Comparison of ENCODE assay signal across 25 mouse cellular contexts in the genomic region with DNA sequence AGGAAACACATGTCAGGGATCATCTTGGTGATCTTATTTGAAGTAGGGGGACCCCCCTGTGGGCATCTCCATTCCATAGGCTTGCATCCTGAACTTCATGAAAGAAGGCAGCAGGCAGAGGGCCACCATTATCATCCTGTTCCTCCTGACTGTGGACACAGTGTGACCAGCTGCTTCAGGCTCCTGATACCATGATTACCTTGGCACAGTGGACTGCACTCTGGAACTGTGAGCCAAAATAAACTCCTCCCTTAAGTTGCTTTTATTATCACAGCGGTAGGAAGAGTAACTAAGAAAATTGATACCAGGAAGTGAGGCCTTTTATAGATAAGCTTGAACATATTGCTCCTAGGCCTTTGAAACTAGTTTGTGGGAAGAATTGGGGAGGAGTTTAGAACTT. TPM values are rescaled to one million over a fixed set of nuclear protein-coding genes. Genes with fewer than 3 reads are reported as not detected.
"Had no signal": no experiment of that assay in that cellular context is flagged by ENCODE, and none has a peak within 500 bp of the region (broad histone marks: within the 10 kb centered on the region; RNA-seq: fewer than 3 reads in every experiment).

No protein-coding gene starts in this region.

- ATAC-seq: hindbrain, embryonic 16.5 days; inflammation-experienced regulatory T-cells, adult 6 months; intestine, embryonic 15.5 days; intestine, postnatal 0 days had no signal

- H3K9me3 ChIP-seq: heart, embryonic 10.5 days; heart, embryonic 12.5 days; hindbrain, embryonic 10.5 days; hindbrain, embryonic 12.5 days; intestine, embryonic 15.5 days; limb, embryonic 10.5 days; limb, embryonic 12.5 days had no signal

- H3K4me3 ChIP-seq: gastrocnemius, adult 2 months; heart, embryonic 10.5 days; heart, embryonic 12.5 days; hindbrain, embryonic 10.5 days; hindbrain, embryonic 12.5 days; intestine, embryonic 15.5 days; layer of hippocampus, adult 2 months; left cerebral cortex, adult 2 months; limb, embryonic 10.5 days; limb, embryonic 12.5 days had no signal

- H3K4me1 ChIP-seq: heart, embryonic 10.5 days; heart, embryonic 12.5 days; hindbrain, embryonic 10.5 days; hindbrain, embryonic 12.5 days; intestine, embryonic 15.5 days; limb, embryonic 10.5 days; limb, embryonic 12.5 days had no signal

- H3K4me2 ChIP-seq: heart, embryonic 12.5 days; hindbrain, embryonic 12.5 days; hindbrain, embryonic 14.5 days; intestine, embryonic 15.5 days; limb, embryonic 12.5 days; liver, embryonic 11.5 days had no signal

- DNase-seq: gastrocnemius, adult 2 months; gastrocnemius, postnatal 10 days; gastrocnemius, postnatal 25 days; heart, postnatal 10 days; heart, postnatal 4 days; kidney, adult 18-20 months; kidney, adult 8-10 months; kidney, postnatal 10 days; kidney, postnatal 25 days; kidney, postnatal 4 days had no signal

- H3K27ac ChIP-seq: gastrocnemius, adult 2 months; heart, embryonic 10.5 days; hindbrain, embryonic 10.5 days; hindbrain, embryonic 12.5 days; hindbrain, embryonic 14.5 days; intestine, embryonic 15.5 days; layer of hippocampus, adult 2 months; left cerebral cortex, adult 2 months; limb, embryonic 10.5 days; limb, embryonic 12.5 days had no signal

- H3K9ac ChIP-seq: heart, embryonic 12.5 days; hindbrain, embryonic 12.5 days; hindbrain, embryonic 14.5 days; intestine, embryonic 15.5 days; limb, embryonic 12.5 days had no signal

- H3K27me3 ChIP-seq: heart, embryonic 12.5 days; hindbrain, embryonic 12.5 days; intestine, embryonic 15.5 days; limb, embryonic 12.5 days had no signal

RNA-seq across cellular contexts. Expression of a gene that starts 12.7 kb away (rescaled TPM):
- total RNA-seq: granulocyte monocyte progenitor cell, adult 5-6 weeks had no signal
